Mouse (Mus musculus) ES-CJ7 (cell line): Measurements from ENCODE around the gene Slc25a41.

Experiments
- DNase-seq: peaks from one replicate; pipeline ENCODE4 v3.0.0; 2011; ENCODE audit warnings: low read depth, low spot score

Gene Slc25a41

DNA sequence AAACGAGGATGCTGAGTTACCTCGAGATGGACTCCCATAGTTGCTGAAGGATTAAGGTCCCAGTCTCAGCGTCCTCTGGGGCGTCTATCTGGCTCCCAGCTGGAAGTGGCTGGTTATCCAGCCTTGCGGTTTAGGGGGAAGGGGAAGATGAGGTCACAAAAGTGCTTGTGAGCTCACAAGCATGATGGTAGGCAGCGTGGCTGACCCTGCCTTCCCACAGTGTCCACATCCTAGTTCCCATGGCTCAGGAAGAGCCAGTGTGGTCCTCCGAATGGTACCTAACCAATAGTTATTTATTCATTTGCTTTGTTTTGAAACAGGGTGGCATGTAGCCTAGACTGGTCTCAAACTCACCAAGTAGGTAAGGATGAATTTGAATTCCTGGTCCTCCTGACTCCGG is at the start of gene Slc25a41:
Gene Slc25a41 (minus strand): TSS at position 101 of the 400 bp plus-strand sequence.
- DNase-seq, result no peak

DNA sequence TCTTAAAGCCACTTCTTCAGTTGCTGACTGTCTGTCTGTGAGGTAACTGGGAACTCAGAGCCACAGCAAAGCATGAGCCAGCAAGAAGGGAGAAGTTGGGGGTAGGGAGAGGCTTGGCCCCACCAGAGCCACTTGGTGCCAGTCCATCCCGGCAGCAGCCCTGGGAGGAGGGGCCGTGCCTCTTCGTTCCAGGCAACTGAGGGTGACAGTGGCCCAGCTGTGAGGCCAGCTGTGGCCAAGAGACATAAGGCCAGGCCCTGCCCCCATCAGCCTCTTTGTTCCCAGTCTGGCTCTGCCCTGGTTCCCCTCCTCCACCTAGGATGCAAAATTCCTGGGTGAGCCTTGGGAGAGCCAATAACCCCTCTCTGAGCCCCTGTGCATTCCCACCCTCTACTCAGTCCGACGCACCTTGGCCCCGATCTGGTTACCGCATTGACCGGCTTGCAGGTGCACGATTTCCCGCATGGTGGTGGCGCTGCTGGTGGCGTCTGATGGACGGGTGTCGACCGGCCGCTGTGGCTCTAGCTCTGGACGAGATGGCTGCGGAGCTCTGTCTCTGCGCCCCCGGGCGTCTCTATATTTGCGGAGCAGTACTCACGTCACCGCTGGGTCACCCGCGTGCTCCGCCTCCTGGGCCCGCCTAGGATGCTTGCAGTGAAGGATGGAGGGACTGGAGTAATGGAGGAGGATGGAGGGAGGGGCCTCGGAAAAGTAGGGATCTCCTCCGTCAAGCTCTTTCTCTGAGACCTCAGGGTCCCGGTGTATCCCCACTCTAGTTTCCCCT is 45.8 kb upstream of the Slc25a41 start, which contains the start of gene Tubb4a:
Gene Tubb4a (minus strand): TSS at position 734 of the 784 bp plus-strand sequence.
- DNase-seq, result no peak

DNA sequence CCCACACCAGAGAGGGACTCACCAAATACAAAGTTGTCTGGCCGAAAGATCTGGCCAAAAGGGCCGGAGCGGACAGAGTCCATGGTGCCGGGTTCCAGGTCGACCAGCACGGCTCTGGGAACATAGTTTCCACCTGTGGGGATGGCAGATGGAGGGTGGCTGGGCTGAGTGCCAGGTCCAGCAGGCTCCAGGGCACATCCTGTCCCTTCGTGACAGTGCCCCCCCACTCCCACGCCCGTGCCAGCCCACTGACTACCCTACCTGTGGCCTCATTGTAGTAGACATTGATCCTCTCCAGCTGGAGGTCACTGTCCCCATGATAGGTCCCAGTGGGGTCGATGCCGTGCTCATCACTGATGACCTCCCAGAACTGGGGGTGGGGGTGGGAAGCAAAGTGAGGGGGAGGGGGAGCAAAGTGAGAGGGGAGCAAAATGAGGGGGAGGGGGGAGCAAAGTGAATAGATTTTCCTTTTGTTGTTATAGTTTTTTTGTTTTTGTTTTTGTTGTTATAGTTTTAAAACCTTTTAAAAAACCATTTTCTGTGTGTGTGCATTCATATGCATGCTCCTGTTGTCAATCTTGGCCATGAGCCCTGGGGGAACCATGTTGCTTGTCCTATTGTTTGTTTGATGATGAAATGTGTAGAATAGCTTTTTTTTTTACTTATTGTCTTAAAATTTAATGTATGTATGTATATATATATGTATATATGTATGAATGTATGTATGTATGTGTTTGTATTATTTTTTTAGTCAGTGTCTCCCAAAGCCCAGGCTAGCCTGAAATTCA is 44.7 kb upstream of the Slc25a41 start:
- no peak for DNase-seq

DNA sequence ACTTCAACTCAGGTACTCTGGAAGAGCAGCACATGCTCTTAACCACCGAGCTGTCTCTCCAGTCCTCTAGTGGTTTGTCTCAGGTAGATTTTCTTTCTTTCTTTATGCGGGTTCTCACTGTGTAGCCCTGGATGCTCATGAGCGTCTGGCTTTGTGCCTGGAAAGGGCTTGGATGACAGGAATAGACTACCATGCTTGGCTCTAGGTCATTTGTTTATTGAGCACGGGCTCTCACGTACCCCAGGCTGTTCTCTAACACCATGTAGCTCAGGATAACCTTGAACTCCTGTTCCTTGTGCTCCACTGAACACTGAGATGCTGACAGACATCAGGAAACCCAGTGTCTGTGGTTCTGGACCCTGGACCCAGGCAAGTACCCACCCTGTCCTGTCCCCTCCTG is 41.0 kb upstream of the Slc25a41 start:
- DNase-seq, result no peak

DNA sequence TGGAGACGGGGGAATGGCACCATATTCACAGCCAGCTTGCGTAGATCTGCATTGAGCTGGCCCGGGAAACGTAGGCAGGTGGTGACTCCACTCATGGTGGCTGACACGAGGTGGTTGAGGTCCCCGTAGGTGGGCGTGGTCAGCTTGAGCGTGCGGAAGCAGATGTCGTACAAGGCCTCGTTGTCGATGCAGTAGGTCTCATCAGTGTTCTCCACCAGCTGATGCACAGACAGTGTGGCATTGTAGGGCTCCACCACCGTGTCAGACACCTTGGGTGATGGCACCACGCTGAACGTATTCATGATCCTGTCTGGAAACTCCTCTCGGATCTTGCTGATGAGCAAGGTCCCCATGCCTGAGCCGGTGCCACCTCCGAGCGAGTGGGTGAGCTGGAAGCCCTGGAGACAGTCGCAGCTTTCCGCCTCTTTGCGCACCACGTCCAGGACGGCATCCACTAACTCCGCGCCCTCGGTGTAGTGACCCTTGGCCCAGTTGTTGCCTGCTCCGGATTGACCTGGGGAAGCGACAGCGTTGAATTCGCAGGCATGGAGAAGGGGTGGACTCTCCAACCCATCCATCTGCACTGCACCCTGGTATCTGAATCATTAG is 39.9 kb upstream of the Slc25a41 start:
- no peak for DNase-seq

DNA sequence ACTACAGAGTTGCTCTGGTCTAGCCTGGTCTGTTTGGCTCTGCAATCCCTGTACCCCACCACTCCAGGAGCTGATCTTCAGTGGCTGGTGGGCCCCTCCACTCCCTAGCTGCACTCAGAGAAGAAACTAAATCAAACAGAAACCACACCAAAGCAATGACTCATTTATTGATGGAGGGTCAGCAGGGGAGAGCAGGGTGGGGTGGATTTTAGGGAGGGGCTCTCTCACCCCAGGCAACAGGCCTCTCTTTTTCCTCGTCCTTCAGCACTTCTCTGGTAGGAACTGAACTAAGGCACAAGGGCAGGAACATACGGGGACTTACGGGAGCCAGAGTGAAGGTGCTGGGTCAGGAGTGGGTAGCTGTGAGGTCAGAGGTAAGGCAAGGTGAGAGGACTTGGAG is 38.5 kb upstream of the Slc25a41 start:
- no peak for DNase-seq

DNA sequence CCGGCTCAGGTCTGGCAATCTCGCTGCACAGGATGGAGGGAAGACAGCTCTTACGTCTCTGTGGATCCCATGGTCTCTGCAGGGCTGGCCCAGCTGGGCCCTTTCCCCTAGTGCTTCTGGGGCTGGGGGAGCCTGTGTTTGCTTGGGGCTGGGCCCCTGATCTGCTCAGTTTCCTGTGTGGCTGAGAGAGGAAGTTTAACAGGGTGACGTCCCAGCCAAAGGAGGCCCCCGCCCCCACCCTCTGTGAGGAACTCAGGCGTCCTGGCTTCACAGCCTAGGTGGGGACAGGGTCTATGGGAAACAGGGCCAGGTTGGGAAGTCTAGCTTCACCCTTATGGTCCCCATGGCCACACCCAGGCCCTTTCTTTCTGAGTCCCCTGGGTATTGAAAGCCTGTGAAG is 36.9 kb upstream of the Slc25a41 start, which contains the start of gene Dennd1c:
Gene Dennd1c (minus strand): TSS at position 179 of the 400 bp plus-strand sequence.
- no peak for DNase-seq

DNA sequence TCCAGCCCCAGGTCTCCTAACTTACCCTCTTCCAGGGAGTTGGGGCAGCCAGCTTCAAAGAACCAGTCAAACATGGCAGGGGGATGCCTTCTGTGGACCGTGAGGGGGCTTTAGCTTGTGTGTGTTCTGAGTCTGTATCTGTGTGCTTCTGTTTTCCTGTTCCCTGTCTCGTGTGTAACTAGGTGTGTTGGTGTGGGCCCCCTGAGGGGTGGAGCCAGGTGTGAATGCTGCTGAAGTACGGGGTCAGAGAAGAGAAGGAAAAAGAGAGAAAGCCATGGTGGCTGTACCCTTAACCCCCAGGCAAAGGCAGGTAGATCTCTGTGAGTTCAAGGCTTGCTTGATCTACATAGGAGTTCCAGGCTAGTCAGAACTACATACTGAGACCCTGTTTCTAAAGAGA is 35.5 kb upstream of the Slc25a41 start:
- no peak for DNase-seq

DNA sequence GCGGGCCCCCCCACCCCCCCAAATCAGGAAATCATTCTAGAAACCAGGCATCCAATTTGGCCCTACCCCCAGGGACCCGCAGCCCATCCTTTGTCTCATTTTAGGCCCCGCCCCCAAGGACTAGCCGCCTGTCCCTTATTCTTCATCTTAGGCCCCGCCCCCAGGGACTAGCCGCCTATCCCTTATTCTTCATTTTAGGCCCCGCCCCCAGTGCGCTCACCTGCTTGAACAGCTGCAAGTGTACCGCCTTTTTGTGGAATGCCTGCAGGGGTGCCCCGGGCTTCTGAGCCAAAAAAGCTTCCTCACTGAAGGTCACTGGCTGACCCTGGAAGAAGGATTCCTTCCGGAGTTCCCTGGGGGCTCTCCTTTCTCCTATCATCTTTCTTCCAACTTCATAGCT is 29.2 kb upstream of the Slc25a41 start:
- DNase-seq, result peak; percentile 93

DNA sequence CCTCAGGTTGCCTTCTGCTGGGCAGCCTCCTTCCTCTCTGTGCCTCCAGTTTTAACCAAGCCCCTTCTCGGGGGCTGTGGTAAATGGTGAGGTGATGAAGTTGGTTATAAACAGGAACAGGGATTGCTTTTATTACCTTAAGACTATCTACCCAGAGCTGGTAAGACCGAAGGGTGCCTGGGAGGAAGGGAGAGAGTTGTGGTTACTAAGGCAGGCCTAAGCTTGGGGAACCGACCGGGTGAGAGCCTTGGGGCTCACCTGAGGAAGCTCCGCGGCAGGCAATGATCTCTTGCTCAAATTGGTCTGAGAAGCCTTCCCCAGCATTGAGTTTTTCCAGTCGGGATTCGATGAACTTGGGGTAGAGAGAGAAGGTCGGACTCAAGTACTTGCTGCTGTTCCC is 28.8 kb upstream of the Slc25a41 start:
- no peak for DNase-seq

DNA sequence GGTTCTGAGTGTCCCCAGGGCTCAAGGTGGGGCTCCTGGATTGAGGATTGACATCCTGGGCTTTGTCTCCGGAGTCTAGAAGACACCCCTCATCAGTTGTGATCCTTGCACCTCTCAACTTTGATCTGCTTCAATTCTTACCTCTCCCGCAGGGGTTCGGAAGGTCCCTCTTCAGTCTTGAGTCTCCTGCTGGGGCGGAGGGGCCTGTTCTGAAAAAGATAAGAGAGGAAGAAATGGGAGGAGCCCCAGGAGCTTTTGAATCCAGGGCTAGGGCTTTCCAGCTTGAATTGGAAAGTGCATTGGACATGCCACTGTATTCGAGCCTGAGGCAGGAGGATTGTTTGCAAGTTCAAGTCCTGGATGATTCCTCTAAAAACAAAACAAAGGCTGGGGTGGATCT is 25.5 kb upstream of the Slc25a41 start:
- DNase-seq, result no peak

DNA sequence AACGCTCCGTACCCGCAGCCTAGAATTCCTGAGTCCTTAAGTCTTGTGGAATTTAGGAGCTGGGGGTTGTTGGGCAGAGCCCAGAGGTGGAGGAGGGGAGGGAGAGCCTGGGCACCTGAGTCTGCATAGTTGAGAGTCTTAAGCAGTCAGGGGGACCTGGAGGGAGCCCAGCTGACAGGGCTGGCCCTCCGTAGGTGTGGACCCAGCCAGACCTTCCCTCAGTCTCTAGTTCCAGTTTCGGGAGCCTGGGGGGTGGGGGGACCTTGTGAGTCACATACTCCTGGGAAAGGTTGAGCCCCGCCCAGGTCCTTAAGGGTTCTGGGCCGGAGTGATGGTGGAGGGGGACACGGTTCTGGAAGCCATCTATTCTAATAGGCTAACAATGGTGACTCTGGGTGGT is 21.6 kb upstream of the Slc25a41 start:
- no peak for DNase-seq

DNA sequence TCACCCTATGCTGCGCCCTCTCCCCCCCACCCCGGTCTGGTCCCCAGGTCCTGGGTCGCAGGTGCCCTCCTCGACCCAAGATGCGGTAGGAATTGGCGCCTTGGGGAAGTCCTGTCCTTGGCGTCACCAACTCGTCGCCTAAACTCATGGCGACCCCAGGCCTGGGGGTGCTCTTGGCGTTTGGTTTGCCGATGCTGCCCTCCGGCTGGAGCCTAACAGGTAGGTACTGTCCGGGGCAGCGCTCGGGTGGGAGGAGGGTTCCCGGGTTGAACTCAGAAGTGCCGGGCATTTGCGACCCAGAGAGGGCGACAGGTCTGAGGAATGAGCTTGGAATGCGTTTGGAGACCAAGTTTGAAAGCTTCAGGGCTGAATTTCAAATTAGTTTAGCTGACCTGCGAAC is 21.1 kb upstream of the Slc25a41 start:
- DNase-seq, result no peak

DNA sequence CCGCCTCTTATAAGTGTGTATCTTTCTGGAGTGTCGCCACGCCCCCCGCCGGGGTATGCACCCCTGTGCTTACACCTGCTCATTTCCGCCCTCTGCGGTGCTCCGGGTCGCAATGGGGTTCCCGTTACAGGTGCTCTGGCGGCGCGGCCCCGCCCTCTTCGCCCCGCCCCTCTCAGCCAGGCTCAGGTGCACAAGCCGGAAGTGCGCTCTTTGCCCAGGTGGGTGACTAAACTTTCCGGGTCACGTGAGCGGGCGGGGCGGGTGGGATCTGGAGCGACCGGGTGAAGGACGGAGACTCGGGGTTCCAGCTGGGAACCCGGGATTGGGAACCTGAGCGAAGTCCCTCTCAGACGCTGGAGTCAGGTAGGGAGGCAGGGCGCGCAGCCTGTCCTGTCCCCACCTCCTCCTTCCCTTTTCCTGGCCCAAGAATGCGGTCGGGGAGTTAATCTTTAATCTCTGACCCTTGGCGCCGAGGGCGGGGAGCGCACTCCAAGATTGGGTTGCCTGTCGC is 20.6 kb upstream of the Slc25a41 start:
- no peak for DNase-seq

DNA sequence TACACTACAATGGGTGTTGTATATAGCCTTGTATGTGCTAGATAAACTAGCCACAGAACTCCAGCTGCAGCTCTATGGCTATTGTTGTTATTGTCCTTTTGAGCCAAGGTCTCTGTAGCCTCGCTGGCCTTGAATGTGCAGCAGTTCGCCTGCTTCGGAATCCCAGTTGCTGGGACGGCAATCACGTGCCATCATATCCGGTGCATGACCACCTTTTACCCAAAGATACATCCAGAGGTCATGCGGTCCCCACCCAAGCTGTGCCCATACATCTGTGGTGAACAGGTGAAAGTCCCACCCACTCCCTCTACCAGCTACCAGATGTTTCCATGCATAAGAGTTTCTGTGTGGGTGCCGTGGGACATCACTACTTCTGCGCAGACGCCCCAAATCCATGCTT is 19.6 kb upstream of the Slc25a41 start:
- no peak for DNase-seq

DNA sequence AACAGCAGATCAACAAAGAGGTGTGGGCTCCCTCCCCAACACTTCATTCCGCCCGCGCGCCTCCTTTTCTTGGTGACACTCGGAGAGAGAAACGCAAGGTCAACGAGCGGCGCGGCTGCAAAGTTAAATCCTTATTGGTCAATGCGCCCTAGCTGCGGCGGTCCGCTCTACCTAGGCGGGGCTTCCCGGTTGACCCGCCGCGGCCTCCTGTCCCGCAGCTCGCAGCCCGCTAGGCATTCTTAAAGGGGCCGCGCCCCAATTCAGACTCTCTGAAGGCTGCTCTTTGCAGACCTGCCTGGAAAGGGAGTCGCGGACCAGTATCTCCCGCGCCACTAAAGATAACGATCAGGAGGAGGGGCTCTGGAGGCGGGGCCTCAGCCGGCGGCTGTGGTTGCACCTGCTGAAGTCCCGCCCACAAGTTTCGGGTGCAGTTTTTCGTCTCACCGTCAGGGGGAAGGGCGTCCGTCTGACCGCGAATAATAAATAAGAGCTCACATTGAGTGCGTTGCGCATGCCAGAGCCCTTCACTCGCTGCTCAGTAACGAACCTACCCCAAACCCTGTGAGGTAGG is 18.9 kb upstream of the Slc25a41 start:
- peak; percentile 98 for DNase-seq

DNA sequence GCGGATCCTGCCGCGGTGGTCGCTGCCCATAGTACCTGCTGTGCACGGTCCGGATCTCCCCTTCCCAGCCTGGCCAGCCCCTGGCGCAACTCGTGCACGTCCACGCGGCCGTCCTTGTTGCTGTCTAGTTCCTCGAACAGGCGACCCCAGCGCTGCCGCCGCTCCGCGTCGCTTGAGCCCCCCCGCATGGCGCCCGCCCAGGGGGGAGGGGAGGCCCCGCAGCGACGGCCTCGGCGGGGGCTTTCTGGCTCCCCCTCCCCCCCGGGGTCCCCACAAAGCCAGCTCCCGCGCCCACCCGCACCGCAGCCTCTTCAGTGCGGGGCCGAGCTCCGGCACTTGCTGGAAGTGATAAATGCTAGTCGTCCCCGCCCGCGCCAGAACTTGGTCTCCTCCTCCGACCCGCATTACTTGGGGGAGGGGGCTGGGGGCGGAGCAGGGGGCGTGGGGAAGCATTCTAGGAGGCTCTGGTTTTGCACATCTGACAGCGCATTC is 18.1 kb upstream of the Slc25a41 start, which contains the start of gene Slc25a23:
Gene Slc25a23 (minus strand): TSS at position 378 of the 492 bp plus-strand sequence.
- DNase-seq, result peak; percentile 87

DNA sequence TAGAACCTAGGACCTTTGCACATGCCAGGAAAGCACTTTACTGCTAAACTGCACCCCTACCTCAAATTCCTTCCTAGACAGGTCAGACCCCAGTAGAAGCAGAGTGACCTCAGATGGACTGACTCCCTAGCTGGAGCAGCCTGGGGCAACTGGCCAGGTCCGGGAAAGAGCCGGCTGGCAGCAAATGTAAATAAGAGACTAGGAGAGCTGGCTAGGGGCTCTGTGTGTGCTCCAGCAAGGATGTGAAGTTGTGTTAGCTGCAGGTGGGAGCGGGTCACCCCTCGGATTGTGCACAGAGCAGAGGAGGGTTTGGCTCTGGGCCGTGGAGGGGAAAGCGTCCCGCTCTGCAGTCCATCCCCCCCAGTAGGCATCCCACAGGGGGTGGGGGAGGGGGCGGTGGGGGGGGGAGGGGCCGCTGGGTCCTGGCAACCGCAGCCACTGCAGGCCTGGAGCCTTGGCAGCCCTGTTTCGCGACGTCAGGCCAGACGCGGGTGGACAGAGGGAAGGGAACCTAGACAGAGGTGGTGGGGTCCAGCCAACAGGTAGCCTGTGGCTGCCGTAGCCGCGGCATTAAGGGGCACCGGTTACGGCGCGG is 17.5 kb upstream of the Slc25a41 start, which contains the start of gene Crb3:
Gene Crb3 (plus strand): TSS at position 215 of the 595 bp plus-strand sequence.
- no peak for DNase-seq

DNA sequence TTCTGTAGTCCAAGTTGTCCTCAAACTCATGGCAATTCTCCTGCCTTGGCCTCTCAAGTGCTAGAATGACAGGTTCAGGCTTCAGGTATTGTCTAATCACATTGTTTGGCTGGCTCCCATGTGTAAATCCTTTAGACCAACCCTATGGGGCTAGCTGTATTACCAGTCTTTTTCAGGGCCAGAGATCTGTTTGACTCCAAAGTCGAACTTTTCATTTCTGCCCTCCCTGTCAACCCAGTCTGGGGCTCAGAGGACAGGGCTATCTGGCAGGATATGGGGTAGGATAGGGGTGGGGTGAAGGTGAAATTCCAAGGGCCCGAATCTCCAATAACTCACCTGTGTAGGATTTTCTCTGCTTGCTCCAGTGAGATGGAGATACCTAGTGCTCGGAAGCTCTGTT is 14.8 kb upstream of the Slc25a41 start:
- no peak for DNase-seq

DNA sequence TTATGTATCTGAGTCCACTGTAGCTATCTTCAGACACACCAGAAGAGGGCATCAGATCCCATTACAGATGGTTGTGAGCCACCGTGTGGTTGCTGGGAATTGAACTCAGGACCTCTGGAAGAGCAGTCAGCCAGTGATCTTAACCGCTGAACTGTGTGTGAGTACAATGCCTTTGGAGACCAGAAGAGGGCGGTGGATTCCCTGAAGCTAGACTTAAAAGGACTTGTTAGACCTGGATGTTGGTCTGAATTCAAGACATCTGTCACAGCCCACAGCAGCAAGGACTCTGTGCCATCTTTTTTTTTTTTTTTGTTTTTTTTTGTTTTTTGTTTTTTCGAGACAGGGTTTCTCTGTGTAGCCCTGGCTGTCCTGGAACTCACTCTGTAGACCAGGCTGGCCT is 10.2 kb upstream of the Slc25a41 start:
- DNase-seq, result peak; percentile 78

DNA sequence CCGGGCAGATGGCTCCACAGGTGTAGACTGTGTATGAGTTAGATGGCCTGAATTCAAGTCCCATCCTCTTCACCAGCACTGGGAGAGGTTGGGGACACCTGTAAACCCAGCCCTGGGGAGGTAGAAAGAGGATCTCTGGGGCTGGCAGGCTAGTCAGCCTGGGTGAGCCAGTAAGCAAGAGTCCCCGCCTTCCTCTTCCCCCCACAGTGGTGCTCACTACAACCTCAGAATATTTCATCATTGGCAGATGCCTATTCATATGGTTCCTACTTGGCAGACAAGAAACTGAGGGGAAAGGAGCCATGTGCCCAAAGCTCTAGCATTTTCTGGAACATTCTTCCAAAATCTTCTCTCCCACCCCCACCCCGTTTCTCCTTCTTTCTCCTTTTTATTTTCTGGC is 7.4 kb upstream of the Slc25a41 start:
- no peak for DNase-seq
